9 mouse cellular contexts compared by ENCODE assay signal in the genomic region with DNA sequence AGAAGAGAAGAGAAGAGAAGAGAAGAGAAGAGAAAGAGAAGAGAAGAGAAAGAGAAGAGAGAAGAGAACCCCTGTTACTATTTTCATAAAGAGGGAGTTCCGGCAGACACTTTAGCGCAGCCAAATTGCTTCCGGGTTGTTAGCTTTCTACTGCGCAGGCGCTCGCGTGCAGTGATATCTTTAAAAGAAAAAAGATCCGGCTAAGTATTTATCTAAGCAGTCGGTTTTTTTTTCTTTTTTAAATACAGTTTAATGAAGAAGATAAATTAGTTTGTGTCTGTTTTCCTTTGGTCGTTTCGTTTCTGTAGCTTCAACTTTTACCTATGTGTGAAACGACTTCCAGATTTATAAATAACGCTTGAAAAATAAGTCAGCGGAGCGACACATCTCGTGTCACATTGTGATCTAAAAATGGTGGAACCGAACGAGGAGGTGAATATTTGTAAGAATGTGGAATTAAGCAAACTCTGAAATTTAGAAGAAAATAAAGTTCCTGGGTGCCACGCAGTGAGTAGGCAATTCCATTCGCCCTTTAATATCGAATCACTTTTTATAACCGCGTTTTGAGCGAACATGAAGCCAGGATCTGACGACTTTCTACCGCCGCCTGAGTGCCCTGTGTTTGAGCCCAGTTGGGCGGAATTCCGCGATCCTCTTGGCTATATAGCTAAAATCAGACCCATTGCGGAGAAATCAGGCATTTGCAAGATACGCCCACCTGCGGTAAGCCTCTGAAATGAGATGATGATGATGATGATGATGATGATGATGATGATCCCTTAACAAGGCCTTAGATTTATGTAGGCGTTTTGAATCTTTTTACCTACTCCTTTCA. TPM values are rescaled to one million over a fixed set of nuclear protein-coding genes. Genes with fewer than 3 reads are reported as not detected.
DNase-seq lines count a peak whose midpoint lies in the region; ATAC-seq lines count a peak whose summit lies in the region.
"Had no signal": no experiment of that assay in that cellular context is flagged by ENCODE, and none has a peak within 500 bp of the region (broad histone marks: within the 10 kb centered on the region; RNA-seq: fewer than 3 reads in every experiment).

A gene (plus strand): TSS at position 396 of the 835 bp plus-strand sequence.

- H3K36me3 ChIP-seq in kidney, embryonic 14.5 days (ENCODE audit: control insufficient read depth, insufficient read depth, low read length), result no peaks in the 10 kb centered on the region

- H3K9ac ChIP-seq in kidney, embryonic 14.5 days (ENCODE audit: low read depth, low read length), result peak within 1 kb of the TSS; percentile 44; the same call in 1 of the 2 replicates

- DNase-seq in left cerebral cortex, postnatal 4 days, result peak; percentile 59
- DNase-seq in left cerebral cortex, adult 9 months (ENCODE audit: low spot score in 2 of 2), result no peak
- DNase-seq in embryo, embryonic 9.5 days (ENCODE audit: extremely low spot score), result peak; percentile 40
- DNase-seq in lung, postnatal 10 days, result peak; percentile 53
- DNase-seq in retina, adult 2 months (ENCODE audit: low read depth, low spot score), result peak; percentile 6
- no peak for DNase-seq in ovary, postnatal 10 days (ENCODE audit: low spot score)

- peak within 1 kb of the TSS; percentile 40 for H3K4me3 ChIP-seq in kidney, embryonic 14.5 days (ENCODE audit: low read length)
- H3K4me3 ChIP-seq: myocyte had no signal

- ATAC-seq in granulocyte monocyte progenitor cell, adult 5-6 weeks (replicated peaks; ENCODE audit: poor library complexity, severe bottlenecking), result peak; percentile 84
- 0 out of 2 replicates have a peak, but pooled peaks have one; percentile 32 for ATAC-seq in kidney, embryonic 14.5 days (ENCODE audit: low FRiP score, low TSS enrichment)

- peak within 1 kb of the TSS; percentile 29; the same call in 1 of the 2 replicates for H3K4me2 ChIP-seq in kidney, embryonic 14.5 days (replicated peaks; ENCODE audit: low read depth, low read length)

- WGBS in kidney, embryonic 14.5 days, result under 1% methylated on average over 17 of the region's 34 CpGs

- H3K4me1 ChIP-seq in kidney, embryonic 14.5 days (ENCODE audit: control insufficient read depth, insufficient read depth, low read length), result no peaks in the 10 kb centered on the region

- no peak within 1 kb of the TSS for H3K27ac ChIP-seq in kidney, embryonic 14.5 days (ENCODE audit: low read depth, low read length)

- intact Hi-C loops in left cerebral cortex, postnatal 4 days (cut with DNase I), result no loop called here

- H3K27me3 ChIP-seq in kidney, embryonic 14.5 days (ENCODE audit: control insufficient read depth, insufficient read depth, low read length), result no peaks in the 10 kb centered on the region

- no peaks in the 10 kb centered on the region for H3K9me3 ChIP-seq in kidney, embryonic 14.5 days (ENCODE audit: control insufficient read depth, low read length)

RNA-seq across cellular contexts. Expression of the gene that starts here (rescaled TPM):
- total RNA-seq in left cerebral cortex, postnatal 4 days (2021), result 10 to 100 TPM in 1 of 2 experiments, under 1 TPM in 1; 0.06 to 19.1 TPM
- 17.4 and 29.7 TPM in 2 replicates for total RNA-seq in granulocyte monocyte progenitor cell, adult 5-6 weeks (2014; fragmentation: Nextera tagmentation)
- 20.9 and 28.8 TPM in 2 replicates for total RNA-seq in granulocyte monocyte progenitor cell, adult 5-6 weeks (2017)
- polyA plus RNA-seq in kidney, embryonic 14.5 days (2014; fragmentation: Nextera tagmentation; extraction: Ambion mirVana), result 31.7 TPM in 1 of 2 replicates, not detected in the other
- polyA plus RNA-seq: myocyte had no signal

Comparison
In these comparisons a context has a peak if more than half of its experiments do, and no peak if none do; other contexts are left out.
1. DNase-seq: peak in left cerebral cortex, postnatal 4 days (single experiment), embryo, embryonic 9.5 days (single experiment), lung, postnatal 10 days (single experiment) and retina, adult 2 months (single experiment); none in left cerebral cortex, adult 9 months (0 of 2) and ovary, postnatal 10 days (single experiment).